Mouse (Mus musculus): Measurements from ENCODE around the gene Abtb1.
A peak's percentile ranks its signal among the peaks of the same experiment; 100 is the strongest.

The Abtb1 gene

GRCm38 (mm10) chr6:88850034-88850433 is 8.2 kb upstream of the Abtb1 start:
- DNase-seq, result peak; percentile 69

- peak; percentile 57 for DNase-seq
Observed at GRCm38 (mm10) chr6:88849270-88849669, 7.5 kb upstream of the Abtb1 start.

- no peak for DNase-seq
Observed at GRCm38 (mm10) chr6:88847571-88847970, 5.8 kb upstream of the Abtb1 start.

GRCm38 (mm10) chr6:88844901-88845565 is 3.2 kb upstream of the Abtb1 start:
- DNase-seq, result peak; percentile 50

- DNase-seq, result peak; percentile 70
Observed at GRCm38 (mm10) chr6:88843781-88844725, 2.3 kb upstream of the Abtb1 start.

- DNase-seq, result no peak
Observed at GRCm38 (mm10) chr6:88843241-88843640, 1.5 kb upstream of the Abtb1 start.

- DNase-seq, result peak; percentile 76
Observed at GRCm38 (mm10) chr6:88842731-88843151, 957 bp upstream of the Abtb1 start.

- peak; percentile 70 for DNase-seq
Observed at GRCm38 (mm10) chr6:88841514-88841780, 337 bp downstream of the Abtb1 start.

- no peak for DNase-seq
Observed at GRCm38 (mm10) chr6:88840791-88841513, 832 bp downstream of the Abtb1 start.

GRCm38 (mm10) chr6:88840211-88840610 is 1.6 kb downstream of the Abtb1 start:
- no peak for DNase-seq

- DNase-seq, result peak; percentile 75
Observed at GRCm38 (mm10) chr6:88839135-88839970, 2.4 kb downstream of the Abtb1 start.

- no peak for DNase-seq
Observed at GRCm38 (mm10) chr6:88838613-88839012, 3.2 kb downstream of the Abtb1 start.

- no peak for DNase-seq
Observed at GRCm38 (mm10) chr6:88837999-88838398, 3.8 kb downstream of the Abtb1 start.

GRCm38 (mm10) chr6:88836178-88836819 is 5.5 kb downstream of the Abtb1 start:
- DNase-seq, result no peak

- DNase-seq, result no peak
Observed at GRCm38 (mm10) chr6:88835047-88835446, 6.7 kb downstream of the Abtb1 start.

GRCm38 (mm10) chr6:88833340-88834140 is 8.2 kb downstream of the Abtb1 start:
- DNase-seq, result no peak

- no peak for DNase-seq
Observed at GRCm38 (mm10) chr6:88832663-88833062, 9.1 kb downstream of the Abtb1 start.

- DNase-seq, result peak; percentile 83
Observed at GRCm38 (mm10) chr6:88831456-88831855, 10.3 kb downstream of the Abtb1 start.

- no peak for DNase-seq
Observed at GRCm38 (mm10) chr6:88830112-88830702, 11.6 kb downstream of the Abtb1 start.

- DNase-seq, result no peak
Observed at GRCm38 (mm10) chr6:88829579-88829978, 12.2 kb downstream of the Abtb1 start.

All from cerebellum, adult 9-10 months (tissue).